Comparison of ENCODE assay signal across 25 mouse cellular contexts in the genomic region with DNA sequence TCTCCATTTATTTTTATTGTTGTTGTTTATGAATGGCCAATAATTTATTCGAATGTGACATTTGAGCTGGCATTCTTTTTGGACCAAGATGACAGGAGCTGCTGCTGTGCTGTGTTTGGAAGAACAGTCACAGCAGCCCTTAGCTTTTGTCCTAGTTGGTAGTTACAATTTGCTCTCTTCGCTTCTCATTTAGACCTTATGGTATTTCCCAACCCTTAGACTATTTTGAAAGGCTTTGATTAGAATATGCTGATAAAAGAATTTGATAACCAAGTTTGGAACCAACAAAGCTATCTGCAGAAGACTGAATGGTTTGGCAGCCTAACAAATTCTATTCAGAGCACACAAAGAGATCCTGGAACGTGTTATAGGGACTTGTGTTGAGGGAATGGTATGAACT. TPM values are rescaled to one million over a fixed set of nuclear protein-coding genes. Genes with fewer than 3 reads are reported as not detected.
DNase-seq lines count a peak whose midpoint lies in the region; ATAC-seq and TF ChIP-seq lines count a peak whose summit lies in the region.
"Had no signal": no experiment of that assay in that cellular context is flagged by ENCODE, and none has a peak within 500 bp of the region (broad histone marks: within the 10 kb centered on the region; RNA-seq: fewer than 3 reads in every experiment).

No protein-coding gene starts in this region.

- 52% methylated on average over 3 of the region's 3 CpGs for whole genome bisulfite sequencing in heart, embryonic 15.5 days
- whole genome bisulfite sequencing in liver, adult 2 months = 16% methylated on average over 3 of the region's 3 CpGs
- 83% methylated on average over 3 of the region's 3 CpGs for WGBS in liver, embryonic 11.5 days

- no peak overlapping the region for H3K4me3 ChIP-seq in heart, embryonic 15.5 days
- no peak overlapping the region for H3K4me3 ChIP-seq in liver, adult 2 months (ENCODE audit: insufficient read depth, low read depth, low read length)
- H3K4me3 ChIP-seq in liver, embryonic 11.5 days (ENCODE audit: low read depth, low read length) = no peak overlapping the region
- H3K4me3 ChIP-seq in brown adipose tissue, adult 24 weeks (ENCODE audit: insufficient read depth, low read depth, low read length) = no peak overlapping the region
- H3K4me3 ChIP-seq: forebrain, embryonic 10.5 days; hindbrain, embryonic 10.5 days; hindbrain, embryonic 13.5 days; intestine, embryonic 15.5 days had no signal

- H3K4me2 ChIP-seq in heart, embryonic 15.5 days = no peak overlapping the region
- no peak overlapping the region for H3K4me2 ChIP-seq in liver, embryonic 11.5 days
- H3K4me2 ChIP-seq: hindbrain, embryonic 13.5 days; intestine, embryonic 15.5 days had no signal

- no peak for TF ChIP-seq CTCF in liver, adult 2 months (IDR thresholded peaks at IDR 0.05; ENCODE audit: low read depth, low read length)

- peaks cover 25% of the 10 kb centered on the region for H3K79me2 ChIP-seq in liver, adult 2 months (ENCODE audit: control insufficient read depth, insufficient read depth, low read length)

- no peak for TF ChIP-seq POLR2A in liver, adult 2 months (IDR thresholded peaks at IDR 0.05; ENCODE audit: extremely low read depth, insufficient read depth, low read length)

- H3K36me3 ChIP-seq in heart, embryonic 15.5 days = no peaks in the 10 kb centered on the region; the same call in 1 of the 2 replicates
- peaks cover 2% of the 10 kb centered on the region; the same call in 1 of the 2 replicates for H3K36me3 ChIP-seq in liver, adult 2 months (ENCODE audit: control insufficient read depth, insufficient read depth, low read length)
- no peaks in the 10 kb centered on the region for H3K36me3 ChIP-seq in liver, embryonic 11.5 days (ENCODE audit: control insufficient read depth, insufficient read depth, low read length)
- H3K36me3 ChIP-seq: forebrain, embryonic 10.5 days; hindbrain, embryonic 10.5 days; hindbrain, embryonic 13.5 days; intestine, embryonic 15.5 days had no signal

- H3K4me1 ChIP-seq in heart, embryonic 15.5 days (replicated peaks) = peaks cover 56% of the 10 kb centered on the region
- H3K4me1 ChIP-seq in liver, adult 2 months (ENCODE audit: control insufficient read depth, insufficient read depth, low read length) = peaks cover 44% of the 10 kb centered on the region
- H3K4me1 ChIP-seq in liver, embryonic 11.5 days (replicated peaks; ENCODE audit: control insufficient read depth, insufficient read depth, low read length) = no peaks in the 10 kb centered on the region; the same call in 1 of the 2 replicates
- peaks cover 26% of the 10 kb centered on the region for H3K4me1 ChIP-seq in brown adipose tissue, adult 24 weeks (ENCODE audit: control insufficient read depth, insufficient read depth, insufficient read length, low read length)
- H3K4me1 ChIP-seq: hindbrain, embryonic 10.5 days; intestine, embryonic 15.5 days had no signal

- ATAC-seq in heart, embryonic 15.5 days (replicated peaks; ENCODE audit: insufficient number of reproducible peaks, insufficient read depth, low FRiP score, low read depth) = no peak
- no peak for ATAC-seq in liver, embryonic 11.5 days (replicated peaks; ENCODE audit: low FRiP score)
- ATAC-seq: CD4-positive, CD25-positive, alpha-beta regulatory T cell, adult 4 months; forebrain, embryonic 14.5 days; hindbrain, embryonic 16.5 days; intestine, embryonic 15.5 days had no signal

- peak; percentile 61 for DNase-seq in heart, adult 11 months
- no peak for DNase-seq in heart, adult 9 months (ENCODE audit: low spot score in 2 of 2)
- DNase-seq in heart, postnatal 14 days = no peak
- DNase-seq in liver, adult 2 months (ENCODE audit: extremely low read depth, low read depth, low spot score) = peak; percentile 97
- DNase-seq in liver, embryonic 11.5 days (ENCODE audit: low spot score) = no peak
- no peak for DNase-seq in spleen, postnatal 14 days (ENCODE audit: low spot score in 2 of 2)
- DNase-seq: adrenal gland, adult 8-10 months; adrenal gland, postnatal 25 days; cerebellum, adult 18-20 months; cerebellum, adult 9-10 months; gastrocnemius, postnatal 25 days; heart, postnatal 36 days; kidney, adult 11 months; kidney, adult 8-10 months had no signal

- peak overlapping the region; percentile 60 for H3K27ac ChIP-seq in heart, embryonic 15.5 days
- peak overlapping the region; percentile 67; the same call in 1 of the 2 replicates for H3K27ac ChIP-seq in liver, adult 2 months (replicated peaks; ENCODE audit: insufficient read depth, low read depth, low read length)
- H3K27ac ChIP-seq in liver, embryonic 11.5 days (ENCODE audit: low read depth, low read length) = no peak overlapping the region
- H3K27ac ChIP-seq in brown adipose tissue, adult 24 weeks (replicated peaks; ENCODE audit: low read depth, low read length) = peak overlapping the region; percentile 87
- H3K27ac ChIP-seq: forebrain, embryonic 10.5 days; hindbrain, embryonic 10.5 days; hindbrain, embryonic 13.5 days; intestine, embryonic 15.5 days had no signal

- no peak overlapping the region for H3K9ac ChIP-seq in heart, embryonic 15.5 days
- no peak overlapping the region for H3K9ac ChIP-seq in liver, adult 2 months (ENCODE audit: low read depth, low read length)
- no peak overlapping the region for H3K9ac ChIP-seq in liver, embryonic 11.5 days (ENCODE audit: low read depth, low read length)
- H3K9ac ChIP-seq: hindbrain, embryonic 13.5 days; intestine, embryonic 15.5 days had no signal

- H3K9me3 ChIP-seq in heart, embryonic 15.5 days (replicated peaks) = no peaks in the 10 kb centered on the region
- no peaks in the 10 kb centered on the region for H3K9me3 ChIP-seq in liver, embryonic 11.5 days (ENCODE audit: control insufficient read depth, low read length)
- H3K9me3 ChIP-seq: forebrain, embryonic 10.5 days; hindbrain, embryonic 10.5 days; hindbrain, embryonic 13.5 days; intestine, embryonic 15.5 days had no signal

- intact Hi-C loops in heart, postnatal 14 days (cut with DNase I) = loop anchor here (5.0 kb wide), 1 partner anchor 41 kb away; a partner anchor contains a TSS

- H3K27me3 ChIP-seq in heart, embryonic 15.5 days = no peaks in the 10 kb centered on the region
- no peaks in the 10 kb centered on the region for H3K27me3 ChIP-seq in liver, adult 2 months (ENCODE audit: control insufficient read depth, insufficient read depth, low read length)
- H3K27me3 ChIP-seq in liver, embryonic 11.5 days (replicated peaks; ENCODE audit: control insufficient read depth, insufficient read depth, low read length) = no peaks in the 10 kb centered on the region
- H3K27me3 ChIP-seq: hindbrain, embryonic 13.5 days; intestine, embryonic 15.5 days had no signal

RNA-seq across cellular contexts. Expression of a gene that starts 40.6 kb away (rescaled TPM):
- polyA plus RNA-seq in heart, embryonic 15.5 days (2015; fragmentation: Nextera tagmentation; extraction: Ambion mirVana) = 0.25 and 0.30 TPM in 2 replicates
- not detected for total RNA-seq in heart, postnatal 14 days (2021)
- not detected in 2 replicates for total RNA-seq in liver, adult 2 months (2014; rRNA removed)
- not detected in 2 replicates for polyA plus RNA-seq in liver, adult 2 months (2012; rRNA removed)
- polyA plus RNA-seq in liver, embryonic 11.5 days (2014; fragmentation: Nextera tagmentation; extraction: Ambion mirVana) = 0.60 and 0.68 TPM in 2 replicates
- not detected in 2 replicates for polyA plus RNA-seq in brown adipose tissue, adult 24 weeks (2012; ENCODE audit: insufficient read depth, insufficient read length, missing spikeins)
- total RNA-seq: MEL had no signal
- polyA plus RNA-seq: C2C12; CD4-positive, CD25-positive, alpha-beta regulatory T cell, adult 4 months had no signal

RNA-seq across cellular contexts. Expression of a gene that starts 46.0 kb away (rescaled TPM):
- 46.8 and 47.9 TPM in 2 replicates for polyA plus RNA-seq in heart, embryonic 15.5 days (2015; fragmentation: Nextera tagmentation; extraction: Ambion mirVana)
- 100 to 1,000 TPM; 159 to 170 TPM for total RNA-seq in heart, postnatal 14 days (2021)
- 12.5 and 20.0 TPM in 2 replicates for total RNA-seq in liver, adult 2 months (2014; rRNA removed)
- 31.7 and 32.2 TPM in 2 replicates for polyA plus RNA-seq in liver, adult 2 months (2012; rRNA removed)
- 8.7 and 11.3 TPM in 2 replicates for polyA plus RNA-seq in liver, embryonic 11.5 days (2014; fragmentation: Nextera tagmentation; extraction: Ambion mirVana)
- polyA plus RNA-seq in brown adipose tissue, adult 24 weeks (2012; ENCODE audit: insufficient read depth, insufficient read length, missing spikeins) = 43.3 and 74.8 TPM in 2 replicates

Comparison
In these comparisons a context has a peak if more than half of its experiments do, and no peak if none do; other contexts are left out.
1. DNase-seq: peak in heart, adult 11 months (single experiment) and liver, adult 2 months (single experiment); none in heart, adult 9 months (0 of 2), heart, postnatal 14 days (0 of 2), liver, embryonic 11.5 days (single experiment) and spleen, postnatal 14 days (0 of 2).